ENCODE assay signal across 13 mouse cellular contexts in the genomic region with DNA sequence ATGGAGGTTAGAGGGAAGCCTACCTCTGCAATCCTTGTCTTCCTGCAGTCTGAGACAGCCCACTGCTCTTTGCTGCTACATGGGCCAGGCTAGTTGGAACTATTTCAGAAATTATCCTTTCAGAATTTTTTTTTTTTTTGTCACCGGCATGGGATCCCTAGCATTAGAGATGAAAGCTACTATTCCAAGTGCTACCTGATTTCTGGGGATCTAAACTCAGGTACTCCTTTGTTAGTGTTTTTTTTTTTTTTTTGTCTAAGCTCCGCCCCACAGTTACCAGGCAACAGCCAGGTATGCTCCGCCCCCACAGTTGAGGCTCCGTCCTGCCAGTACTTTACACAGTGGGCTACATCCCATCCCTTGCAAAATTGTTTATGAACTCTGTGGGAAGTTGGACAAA.
"Had no signal": no experiment of that assay in that cellular context is flagged by ENCODE, and none has a peak within 500 bp of the region (broad histone marks: within the 10 kb centered on the region; RNA-seq: fewer than 3 reads in every experiment).

No protein-coding gene starts in this region.

- H3K27ac ChIP-seq: midbrain, embryonic 10.5 days; midbrain, embryonic 12.5 days had no signal

- H3K27me3 ChIP-seq: midbrain, embryonic 12.5 days had no signal

- H3K9me3 ChIP-seq: midbrain, embryonic 10.5 days; midbrain, embryonic 12.5 days had no signal

- H3K4me2 ChIP-seq: lung, embryonic 14.5 days; midbrain, embryonic 12.5 days had no signal

- DNase-seq: lung, adult 18-20 months; lung, embryonic 14.5 days; lung, postnatal 10 days; lung, postnatal 4 days; right cerebral cortex, adult 18-20 months; right cerebral cortex, postnatal 25 days; spleen, adult 18-20 months; thymus, adult 18-20 months; thymus, postnatal 14 days; thymus, postnatal 36 days had no signal

- H3K9ac ChIP-seq: lung, embryonic 14.5 days; midbrain, embryonic 12.5 days had no signal

- H3K36me3 ChIP-seq: midbrain, embryonic 10.5 days; midbrain, embryonic 12.5 days had no signal

- H3K4me3 ChIP-seq: midbrain, embryonic 10.5 days; midbrain, embryonic 12.5 days; myocyte had no signal
